Mouse (Mus musculus): ENCODE measurements around the gene Ddx20. TPM values are rescaled to one million over a fixed set of nuclear protein-coding genes. Genes with fewer than 3 reads are reported as not detected.
A peak's percentile ranks its signal among the peaks of the same experiment; 100 is the strongest.

Ddx20 gene
- polyA plus RNA-seq, 1 experiment, result 12.6 TPM

DNA sequence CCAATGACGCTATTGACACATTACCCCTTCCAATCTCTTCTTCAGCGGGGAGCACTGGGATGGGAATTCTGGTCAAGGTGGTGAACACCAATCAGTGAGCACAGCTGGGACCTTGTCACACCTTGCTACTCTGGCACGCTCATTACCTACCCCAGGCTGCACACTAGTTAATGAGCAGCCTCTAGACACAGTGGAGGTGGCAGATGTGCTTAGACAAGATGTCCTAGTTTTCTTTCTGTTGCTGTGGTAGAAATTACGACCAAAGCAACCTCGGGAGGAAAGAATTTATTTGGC lies 9.7 kb upstream of the Ddx20 start:
- 79% methylated on average over 5 of the region's 5 CpGs for WGBS
- Histone ChIP-seq H3K4me1 (ENCODE audit: control insufficient read depth, insufficient read depth, low read length) (peaks cover 38% of the 10 kb centered on the region), H3K27ac (ENCODE audit: insufficient read depth, low read length) (no peak overlapping the region), H3K4me3 (replicated peaks; ENCODE audit: insufficient read depth, low read depth, low read length) (no peak overlapping the region), H3K27me3 (ENCODE audit: control insufficient read depth, insufficient read depth, low read length) (no peaks in the 10 kb centered on the region)
- no peak for TF ChIP-seq CTCF (IDR thresholded peaks at IDR 0.05; ENCODE audit: borderline replicate concordance, insufficient read depth, low read depth, low read length)
- no peak for TF ChIP-seq POLR2A (IDR thresholded peaks at IDR 0.05; ENCODE audit: borderline replicate concordance, insufficient read depth, low read length)
- no peak for DNase-seq

DNA sequence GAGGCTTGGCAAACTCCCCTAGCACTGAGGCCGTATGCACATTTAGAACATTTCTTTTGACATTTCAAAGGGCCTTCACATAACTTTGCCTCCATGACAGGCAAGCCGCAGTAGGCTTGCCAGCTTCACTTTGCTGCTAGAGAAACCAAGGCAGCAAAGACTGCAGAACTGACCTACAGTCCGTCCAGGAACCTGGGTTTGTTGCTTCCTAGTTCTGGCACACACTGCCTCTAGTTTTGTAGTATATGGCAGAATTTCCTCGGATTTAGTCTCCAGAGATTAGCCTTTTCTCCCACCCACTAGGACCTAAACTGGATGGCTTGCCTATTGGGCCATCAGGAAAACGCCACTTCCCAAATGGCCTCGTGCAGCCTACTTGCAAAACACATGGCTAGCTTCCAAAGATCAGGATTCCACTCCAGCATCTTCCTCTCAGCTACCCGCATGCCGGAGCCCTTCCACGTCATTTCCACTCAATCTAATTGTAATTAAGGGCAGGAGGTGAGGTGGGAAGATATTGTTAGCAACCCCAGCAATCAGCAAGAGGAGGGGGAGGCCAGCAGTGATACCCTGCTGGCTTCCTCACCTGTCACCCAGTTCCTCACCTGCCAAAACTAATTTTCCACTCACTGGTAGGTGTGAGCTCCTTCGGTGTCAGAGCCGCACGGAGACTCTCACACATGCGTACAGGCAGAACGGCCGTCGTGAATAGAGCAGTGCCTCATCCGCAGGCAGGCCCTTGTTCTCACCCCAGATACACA lies 9.2 kb upstream of the Ddx20 start:
- Histone ChIP-seq H3K4me1 (ENCODE audit: control insufficient read depth, insufficient read depth, low read length) (peaks cover 38% of the 10 kb centered on the region), H3K4me3 (replicated peaks; ENCODE audit: insufficient read depth, low read depth, low read length) (no peak overlapping the region), H3K27me3 (ENCODE audit: control insufficient read depth, insufficient read depth, low read length) (no peaks in the 10 kb centered on the region), H3K27ac (ENCODE audit: insufficient read depth, low read length) (peak overlapping the region; percentile 78; the same call in 1 of the 2 replicates)
- 24% methylated on average over 17 of the region's 17 CpGs for WGBS
- TF ChIP-seq POLR2A (IDR thresholded peaks at IDR 0.05; ENCODE audit: borderline replicate concordance, insufficient read depth, low read length) (no peak), CTCF (IDR thresholded peaks at IDR 0.05; ENCODE audit: borderline replicate concordance, insufficient read depth, low read depth, low read length) (no peak)
- peak; percentile 65 to 79 for DNase-seq

DNA sequence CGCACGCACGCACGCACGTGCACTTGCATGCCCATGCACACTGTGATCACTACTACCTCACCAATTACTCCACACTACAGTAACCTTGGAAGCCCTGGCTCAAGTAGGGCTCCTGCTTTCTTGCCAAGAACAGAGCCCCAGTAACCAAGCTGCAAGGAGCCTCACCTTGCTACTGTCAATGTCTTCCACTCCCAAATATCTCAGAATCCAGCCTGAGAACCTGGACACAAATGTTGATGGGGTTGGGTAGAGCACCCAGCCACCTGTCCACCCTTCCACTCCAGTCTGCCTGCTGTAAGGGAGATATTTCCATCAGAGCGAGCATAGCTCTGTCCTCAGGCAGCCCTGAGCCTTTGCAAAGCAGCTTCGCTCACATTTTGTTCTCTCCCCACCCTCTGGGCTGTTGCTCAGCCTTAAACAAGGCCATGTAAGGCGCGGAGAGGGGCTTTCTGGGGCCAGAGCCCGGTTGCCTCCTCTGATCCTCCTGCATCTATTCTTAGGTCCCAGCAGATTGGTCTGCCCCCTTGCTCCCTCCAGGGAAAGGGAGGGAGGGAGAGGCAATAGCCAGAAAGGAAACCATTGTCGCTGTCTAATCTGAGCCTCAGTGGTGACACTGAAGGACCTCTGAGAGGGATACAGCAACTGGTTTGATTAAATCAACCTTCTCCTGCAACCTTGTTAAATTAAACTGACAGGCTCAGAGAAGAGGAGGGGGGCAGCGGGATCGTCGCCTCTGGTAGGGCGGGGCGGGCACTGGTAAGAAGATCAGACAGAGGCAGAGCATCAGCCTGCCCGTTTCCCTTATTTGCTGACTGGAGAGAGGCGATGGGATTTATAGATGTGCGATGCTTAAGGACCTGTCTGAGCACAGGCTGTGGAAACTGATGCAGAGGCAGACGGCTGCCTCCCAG lies 8.4 kb upstream of the Ddx20 start:
- H3K27me3 ChIP-seq (ENCODE audit: control insufficient read depth, insufficient read depth, low read length), result no peaks in the 10 kb centered on the region
- DNase-seq, result peak; percentile 60 to 72
- TF ChIP-seq CTCF (IDR thresholded peaks at IDR 0.05; ENCODE audit: borderline replicate concordance, insufficient read depth, low read depth, low read length) (no peak), POLR2A (IDR thresholded peaks at IDR 0.05; ENCODE audit: borderline replicate concordance, insufficient read depth, low read length) (no peak)
- peaks cover 38% of the 10 kb centered on the region for H3K4me1 ChIP-seq (ENCODE audit: control insufficient read depth, insufficient read depth, low read length)
- WGBS, result 13% methylated on average over 20 of the region's 20 CpGs
- H3K4me3 ChIP-seq (replicated peaks; ENCODE audit: insufficient read depth, low read depth, low read length), result no peak overlapping the region
- peak overlapping the region; percentile 78 for H3K27ac ChIP-seq (ENCODE audit: insufficient read depth, low read length)

DNA sequence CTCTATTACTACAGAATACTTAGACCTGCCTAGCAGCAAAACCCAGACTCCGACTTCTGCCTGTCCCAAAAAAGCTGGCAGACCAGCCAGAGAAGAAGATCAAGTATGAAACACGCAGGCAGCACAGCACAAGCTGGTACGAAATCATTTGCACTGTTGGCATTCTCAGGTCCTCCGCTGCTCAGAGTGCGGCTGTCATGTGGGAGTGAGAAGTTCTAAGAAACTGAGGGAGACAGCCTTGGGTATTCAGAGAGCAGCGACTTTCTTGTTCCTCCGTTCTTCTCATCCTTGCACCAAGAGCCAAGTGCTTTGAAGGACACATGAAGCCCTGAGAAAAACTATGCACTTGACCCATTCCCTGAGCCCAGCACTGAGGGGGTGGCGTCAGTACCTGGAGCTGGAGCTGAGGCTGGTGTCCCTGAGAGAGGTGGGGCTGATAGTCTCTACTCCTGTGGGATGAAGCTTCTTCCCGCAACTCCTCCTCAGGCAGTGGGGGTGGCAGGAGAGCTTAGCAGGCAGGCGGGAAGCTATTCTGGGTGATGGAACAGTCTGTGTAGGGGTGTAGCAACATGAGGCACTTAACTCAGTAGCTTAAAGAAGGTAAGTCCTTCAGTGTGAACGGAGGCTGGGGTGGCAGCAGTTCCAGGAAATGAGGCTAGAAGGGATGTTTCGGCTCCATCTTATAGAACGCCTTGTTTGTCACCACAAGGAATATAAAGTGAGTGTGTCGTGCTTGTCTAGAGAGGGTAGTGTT lies 6.1 kb upstream of the Ddx20 start:
- Histone ChIP-seq H3K4me3 (replicated peaks; ENCODE audit: insufficient read depth, low read depth, low read length) (no peak overlapping the region), H3K4me1 (ENCODE audit: control insufficient read depth, insufficient read depth, low read length) (peaks cover 33% of the 10 kb centered on the region), H3K27me3 (ENCODE audit: control insufficient read depth, insufficient read depth, low read length) (no peaks in the 10 kb centered on the region), H3K27ac (ENCODE audit: insufficient read depth, low read length) (no peak overlapping the region)
- TF ChIP-seq POLR2A (IDR thresholded peaks at IDR 0.05; ENCODE audit: borderline replicate concordance, insufficient read depth, low read length) (no peak), CTCF (IDR thresholded peaks at IDR 0.05; ENCODE audit: borderline replicate concordance, insufficient read depth, low read depth, low read length) (no peak)
- WGBS, result 82% methylated on average over 14 of the region's 14 CpGs
- DNase-seq, result peak in 1 of 2 experiments; percentile 33

DNA sequence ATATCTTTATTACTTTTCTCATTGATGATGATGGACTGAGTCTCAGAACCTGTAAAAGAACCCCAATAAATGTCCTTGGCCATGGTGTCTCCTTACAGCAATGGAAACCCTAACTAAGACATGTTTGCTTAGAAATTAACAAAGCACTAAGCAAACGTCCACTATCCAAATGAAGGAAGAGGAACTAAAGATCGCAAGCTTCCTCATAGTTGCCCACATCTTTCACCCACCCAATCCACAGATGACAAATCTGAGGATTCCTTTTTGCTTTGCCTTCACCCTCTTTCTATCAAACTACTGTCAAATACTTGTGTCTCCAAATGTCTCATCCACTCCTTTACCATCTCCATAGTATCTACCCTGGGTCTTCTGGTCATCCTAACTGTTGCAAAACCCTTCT lies 1.2 kb upstream of the Ddx20 start:
- WGBS, result 93% methylated on average over 2 of the region's 2 CpGs
- no peaks in the 10 kb centered on the region for H3K27me3 ChIP-seq (ENCODE audit: control insufficient read depth, insufficient read depth, low read length)
- H3K27ac ChIP-seq (ENCODE audit: insufficient read depth, low read length), result no peak overlapping the region
- H3K4me1 ChIP-seq (ENCODE audit: control insufficient read depth, insufficient read depth, low read length), result peaks cover 1% of the 10 kb centered on the region
- H3K4me3 ChIP-seq (replicated peaks; ENCODE audit: insufficient read depth, low read depth, low read length), result no peak overlapping the region
- no peak for DNase-seq
- no peak for TF ChIP-seq POLR2A (IDR thresholded peaks at IDR 0.05; ENCODE audit: borderline replicate concordance, insufficient read depth, low read length)
- TF ChIP-seq CTCF (IDR thresholded peaks at IDR 0.05; ENCODE audit: borderline replicate concordance, insufficient read depth, low read depth, low read length), result no peak

DNA sequence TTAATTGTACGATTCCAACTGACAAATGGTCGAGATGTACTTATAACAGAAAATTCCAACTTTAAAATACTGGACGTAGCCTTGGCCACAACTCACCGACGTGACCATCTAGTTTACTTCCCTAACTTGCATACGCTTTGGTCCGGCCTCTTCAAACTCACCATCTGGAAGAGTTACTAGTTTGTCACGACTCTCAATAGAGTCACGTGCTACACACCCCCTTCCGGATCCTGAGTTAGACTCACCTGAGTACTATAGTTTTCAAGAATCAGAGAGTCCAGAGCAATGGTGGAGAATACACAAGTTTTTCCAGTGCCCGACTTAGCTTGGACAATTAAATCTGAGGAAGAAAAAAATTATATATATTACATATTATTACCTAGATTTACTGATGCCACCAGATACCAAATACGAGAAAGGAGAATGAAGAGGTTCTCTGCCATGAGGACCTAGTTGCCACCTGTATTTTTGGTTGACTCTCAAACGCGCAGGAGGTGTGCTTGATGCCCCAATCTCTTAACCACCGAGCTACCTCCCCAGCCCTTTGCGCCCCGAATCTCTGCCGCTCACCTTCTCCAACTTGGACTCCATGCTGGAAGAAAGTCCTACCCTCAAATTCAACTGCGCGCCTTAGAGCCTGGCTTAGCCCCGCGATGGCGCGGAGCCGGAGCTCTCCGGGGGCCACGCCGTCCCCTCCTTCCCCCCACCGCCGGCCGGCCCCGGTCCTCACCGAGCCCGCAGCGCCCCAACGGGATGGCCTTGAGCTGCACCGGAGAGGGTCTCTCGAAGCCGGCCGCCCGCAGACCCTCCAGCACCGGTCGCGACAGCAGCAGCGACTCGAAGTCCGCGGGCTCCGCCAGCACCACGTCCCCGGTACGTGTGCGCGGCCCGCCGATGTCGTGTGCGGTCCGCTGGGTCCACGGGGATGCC lies 715 bp downstream of the Ddx20 start:
- no peak overlapping the region for H3K27ac ChIP-seq (ENCODE audit: insufficient read depth, low read length)
- no peak for DNase-seq
- peak overlapping the region; percentile 80 for H3K4me3 ChIP-seq (replicated peaks; ENCODE audit: insufficient read depth, low read depth, low read length)
- no peak for TF ChIP-seq CTCF (IDR thresholded peaks at IDR 0.05; ENCODE audit: borderline replicate concordance, insufficient read depth, low read depth, low read length)
- no peak for TF ChIP-seq POLR2A (IDR thresholded peaks at IDR 0.05; ENCODE audit: borderline replicate concordance, insufficient read depth, low read length)
- H3K27me3 ChIP-seq (ENCODE audit: control insufficient read depth, insufficient read depth, low read length), result no peaks in the 10 kb centered on the region
- H3K4me1 ChIP-seq (ENCODE audit: control insufficient read depth, insufficient read depth, low read length), result no peaks in the 10 kb centered on the region
- 7% methylated on average over 60 of the region's 60 CpGs for WGBS

DNA sequence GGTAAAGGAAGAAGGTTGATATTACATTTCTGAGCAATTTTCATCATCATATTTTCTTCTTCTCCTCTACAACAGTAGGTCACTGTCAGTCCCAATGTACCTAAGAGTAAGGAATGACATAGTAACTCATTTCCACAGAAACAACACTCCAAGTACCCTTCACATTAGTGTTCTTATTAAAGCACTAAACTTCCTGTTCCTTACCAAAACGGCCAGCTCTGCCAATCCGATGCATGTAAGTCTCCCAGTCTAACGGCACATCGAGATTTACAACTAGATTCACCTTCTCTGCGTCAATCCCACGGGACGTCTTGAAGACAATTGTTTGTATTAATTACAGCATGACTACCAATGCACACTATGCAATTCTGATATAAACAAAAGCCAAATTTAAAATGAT lies 7.0 kb downstream of the Ddx20 start:
- 92% methylated on average over 7 of the region's 7 CpGs for WGBS
- H3K4me3 ChIP-seq (replicated peaks; ENCODE audit: insufficient read depth, low read depth, low read length), result no peak overlapping the region
- no peak for TF ChIP-seq POLR2A (IDR thresholded peaks at IDR 0.05; ENCODE audit: borderline replicate concordance, insufficient read depth, low read length)
- TF ChIP-seq CTCF (IDR thresholded peaks at IDR 0.05; ENCODE audit: borderline replicate concordance, insufficient read depth, low read depth, low read length), result no peak
- no peaks in the 10 kb centered on the region for H3K27me3 ChIP-seq (ENCODE audit: control insufficient read depth, insufficient read depth, low read length)
- H3K27ac ChIP-seq (ENCODE audit: insufficient read depth, low read length), result no peak overlapping the region
- DNase-seq, result no peak
- H3K4me1 ChIP-seq (ENCODE audit: control insufficient read depth, insufficient read depth, low read length), result no peaks in the 10 kb centered on the region

Data from cerebellum, adult 2 months (tissue).